In genomic region chr9:21425556-21425945, GRCm38 (mm10) we compare ENCODE assay signal across 8 mouse cellular contexts. TPM values are rescaled to one million over a fixed set of nuclear protein-coding genes. Genes with fewer than 3 reads are reported as not detected.
DNase-seq lines count a peak whose midpoint lies in the region; ATAC-seq lines count a peak whose summit lies in the region.

No protein-coding gene starts in this region.

- H3K4me2 ChIP-seq in heart, embryonic 15.5 days = peak overlapping the region; percentile 77
- peak overlapping the region; percentile 93 for H3K4me2 ChIP-seq in forebrain, embryonic 12.5 days
- peak overlapping the region; percentile 92 for H3K4me2 ChIP-seq in liver, embryonic 15.5 days

- no peak for ATAC-seq in heart, embryonic 15.5 days (replicated peaks; ENCODE audit: insufficient number of reproducible peaks, insufficient read depth, low FRiP score, low read depth)
- no peak for ATAC-seq in forebrain, embryonic 12.5 days (ENCODE audit: low FRiP score)
- no peak for ATAC-seq in liver, embryonic 15.5 days (ENCODE audit: insufficient read depth)
- no peak for ATAC-seq in inflammation-experienced regulatory T-cells, adult 6 months

- no peak for DNase-seq in heart, adult 8-10 months (ENCODE audit: low spot score)
- DNase-seq in NIH3T3 (ENCODE audit: low read depth) = peak; percentile 8
- DNase-seq in left cerebral cortex, adult 11 months (ENCODE audit: low spot score) = no peak
- no peak for DNase-seq in adrenal gland, adult 8-10 months

- peaks cover 38% of the 10 kb centered on the region for H3K4me1 ChIP-seq in heart, embryonic 15.5 days (replicated peaks)
- H3K4me1 ChIP-seq in forebrain, embryonic 12.5 days = peaks cover 32% of the 10 kb centered on the region
- peaks cover 66% of the 10 kb centered on the region for H3K4me1 ChIP-seq in liver, embryonic 15.5 days (replicated peaks)

- peaks cover 10% of the 10 kb centered on the region; the same call in 1 of the 2 replicates for H3K36me3 ChIP-seq in heart, embryonic 15.5 days
- peaks cover 17% of the 10 kb centered on the region for H3K36me3 ChIP-seq in forebrain, embryonic 12.5 days (replicated peaks)
- peaks cover 15% of the 10 kb centered on the region; the same call in 1 of the 2 replicates for H3K36me3 ChIP-seq in liver, embryonic 15.5 days (replicated peaks)

- H3K9ac ChIP-seq in heart, embryonic 15.5 days = peak overlapping the region; percentile 92
- peak overlapping the region; percentile 89 for H3K9ac ChIP-seq in forebrain, embryonic 12.5 days
- peak overlapping the region; percentile 95 for H3K9ac ChIP-seq in liver, embryonic 15.5 days

- WGBS in heart, embryonic 15.5 days = 6% methylated on average over 6 of the region's 6 CpGs
- WGBS in forebrain, embryonic 12.5 days = 13% methylated on average over 6 of the region's 6 CpGs
- WGBS in liver, embryonic 15.5 days (ENCODE audit: insufficient replicate concordance) = 0% methylated on average over 6 of the region's 6 CpGs

- H3K27me3 ChIP-seq in heart, embryonic 15.5 days = no peaks in the 10 kb centered on the region
- no peaks in the 10 kb centered on the region for H3K27me3 ChIP-seq in forebrain, embryonic 12.5 days
- H3K27me3 ChIP-seq in liver, embryonic 15.5 days = no peaks in the 10 kb centered on the region

- peak overlapping the region; percentile 95 for H3K4me3 ChIP-seq in heart, embryonic 15.5 days
- H3K4me3 ChIP-seq in forebrain, embryonic 12.5 days (replicated peaks) = peak overlapping the region; percentile 95
- peak overlapping the region; percentile 82 for H3K4me3 ChIP-seq in liver, embryonic 15.5 days (replicated peaks)

- H3K9me3 ChIP-seq in heart, embryonic 15.5 days (replicated peaks) = no peaks in the 10 kb centered on the region
- H3K9me3 ChIP-seq in forebrain, embryonic 12.5 days = no peaks in the 10 kb centered on the region
- no peaks in the 10 kb centered on the region for H3K9me3 ChIP-seq in liver, embryonic 15.5 days (replicated peaks)

- H3K27ac ChIP-seq in heart, embryonic 15.5 days = peak overlapping the region; percentile 91
- peak overlapping the region; percentile 80; the same call in 1 of the 2 replicates for H3K27ac ChIP-seq in forebrain, embryonic 12.5 days
- peak overlapping the region; percentile 94 for H3K27ac ChIP-seq in liver, embryonic 15.5 days (replicated peaks)

RNA-seq across cellular contexts. Expression of gene Dnm2, which starts 0.8 kb away (rescaled TPM):
- 60.0 and 73.6 TPM in 2 replicates for polyA plus RNA-seq in heart, embryonic 15.5 days (2015; fragmentation: Nextera tagmentation; extraction: Ambion mirVana)
- total RNA-seq in heart, adult 8-10 months (2022) = 10 to 100 TPM; 60.3 to 71.0 (median 61.2) TPM
- 73.8 and 78.4 TPM in 2 replicates for polyA plus RNA-seq in forebrain, embryonic 12.5 days (2016; fragmentation: Nextera tagmentation; extraction: Ambion mirVana)
- 52.9 and 58.5 TPM in 2 replicates for polyA plus RNA-seq in liver, embryonic 15.5 days (2015; fragmentation: Nextera tagmentation; extraction: Ambion mirVana)
- polyA plus RNA-seq in inflammation-experienced regulatory T-cells, adult 6 months (2017; shearing (Covaris generic)) = 100 to 1,000 TPM in 1 of 3 experiments, 10 to 100 TPM in 2; 85.4 to 117 (median 97.6) TPM
- 100 to 1,000 TPM; 106 to 132 (median 114) TPM for total RNA-seq in adrenal gland, adult 8-10 months (2022)

RNA-seq across cellular contexts. Expression of gene Qtrt1, which starts 13.9 kb away (rescaled TPM):
- polyA plus RNA-seq in heart, embryonic 15.5 days (2015; fragmentation: Nextera tagmentation; extraction: Ambion mirVana) = 23.8 and 28.1 TPM in 2 replicates
- total RNA-seq in heart, adult 8-10 months (2022) = 1 to 10 TPM; 7.4 to 9.3 (median 8.9) TPM
- polyA plus RNA-seq in forebrain, embryonic 12.5 days (2016; fragmentation: Nextera tagmentation; extraction: Ambion mirVana) = 43.5 and 50.8 TPM in 2 replicates
- polyA plus RNA-seq in liver, embryonic 15.5 days (2015; fragmentation: Nextera tagmentation; extraction: Ambion mirVana) = 17.4 and 20.0 TPM in 2 replicates
- polyA plus RNA-seq in inflammation-experienced regulatory T-cells, adult 6 months (2017; shearing (Covaris generic)) = 10 to 100 TPM; 26.2 to 49.8 (median 39.8) TPM
- total RNA-seq in adrenal gland, adult 8-10 months (2022) = 10 to 100 TPM; 18.2 to 23.4 (median 19.0) TPM

RNA-seq across cellular contexts. Expression of gene Ilf3, which starts 57.9 kb away (rescaled TPM):
- polyA plus RNA-seq in heart, embryonic 15.5 days (2015; fragmentation: Nextera tagmentation; extraction: Ambion mirVana) = 88.1 and 118 TPM in 2 replicates
- total RNA-seq in heart, adult 8-10 months (2022) = 10 to 100 TPM; 28.2 to 31.4 (median 29.8) TPM
- 335 and 363 TPM in 2 replicates for polyA plus RNA-seq in forebrain, embryonic 12.5 days (2016; fragmentation: Nextera tagmentation; extraction: Ambion mirVana)
- 38.8 and 42.2 TPM in 2 replicates for polyA plus RNA-seq in liver, embryonic 15.5 days (2015; fragmentation: Nextera tagmentation; extraction: Ambion mirVana)
- 100 to 1,000 TPM in 2 of 3 experiments, 10 to 100 TPM in 1; 92.5 to 122 (median 122) TPM for polyA plus RNA-seq in inflammation-experienced regulatory T-cells, adult 6 months (2017; shearing (Covaris generic))
- total RNA-seq in adrenal gland, adult 8-10 months (2022) = 10 to 100 TPM; 47.3 to 86.4 (median 66.0) TPM
